Mouse (Mus musculus) liver, embryonic 16.5 days (tissue): Measurements from ENCODE around the gene Rpl41. TPM values are rescaled to one million over a fixed set of nuclear protein-coding genes. Genes with fewer than 3 reads are reported as not detected.

Experiments
- ATAC-seq: fragments of 200-750 bp; cut with Nextera tagmentation; 2 replicates; pipeline ENCODE4 v1.8.0; 2017; ENCODE audit warnings: low read depth, mild to moderate bottlenecking, moderate number of reproducible peaks, moderate library complexity
- H3K27ac ChIP-seq: fragments of 300-500 bp; sonication (generic); 2 replicates; pipeline ENCODE4 v1.5.1; 2014; ENCODE audit warnings: mild to moderate bottlenecking, low read length
- H3K27me3 ChIP-seq: fragments of 300-500 bp; sonication (generic); 2 replicates; pipeline ENCODE4 v1.6.1; 2014; ENCODE audit warnings: low read depth, low read length, mixed read lengths; ENCODE audit not compliant: control insufficient read depth, insufficient read depth
- H3K36me3 ChIP-seq: fragments of 300-500 bp; sonication (generic); 2 replicates; pipeline ENCODE4 v1.6.1; 2014; ENCODE audit warnings: mild to moderate bottlenecking; ENCODE audit not compliant: control insufficient read depth, insufficient read depth
- H3K4me1 ChIP-seq: fragments of 300-500 bp; sonication (generic); 2 replicates; pipeline ENCODE4 v1.6.1; 2014; ENCODE audit warnings: low read depth, low read length, mixed read lengths; ENCODE audit not compliant: control insufficient read depth
- H3K4me2 ChIP-seq: fragments of 300-500 bp; sonication (generic); 2 replicates; pipeline ENCODE4 v1.6.1; 2014; ENCODE audit warnings: low read depth, low read length, mixed read lengths
- H3K4me3 ChIP-seq: fragments of 300-500 bp; sonication (generic); 2 replicates; pipeline ENCODE4 v1.5.1; 2014; ENCODE audit warnings: low read depth, mild to moderate bottlenecking, low read length
- H3K9ac ChIP-seq: fragments of 300-500 bp; sonication (generic); 2 replicates; pipeline ENCODE4 v1.6.1; 2014; ENCODE audit warnings: low read depth, low read length
- H3K9me3 ChIP-seq: fragments of 300-500 bp; sonication (generic); replicated peaks from 2 replicates; pipeline ENCODE4 v1.6.1; 2016; ENCODE audit warnings: low read length; ENCODE audit not compliant: control insufficient read depth
- WGBS: fragments of 180-500 bp; shearing (Covaris S2); extraction: QIAGEN DNeasy Blood & Tissue Kit; methylation state at CpG from one replicate; pipeline ENCODE4 v1.1.7; 2014; ENCODE audit not compliant: insufficient replicate concordance; 5-methylcytosine and 5-hydroxymethylcytosine counted together
- polyA plus RNA-seq: library from polyadenylated mRNA; unstranded; fragments of >200 nt; fragmentation: Nextera tagmentation; extraction: Ambion mirVana; gene quantifications from 2 replicates; pipeline ENCODE4 v1.2.1, GENCODE M21; 2015

Rpl41 gene
- polyA plus RNA-seq, 1 experiment from 2014 or later = 2,106 TPM

- peak overlapping the region; percentile 87 for H3K27ac ChIP-seq
- peaks cover 18% of the 10 kb centered on the region for H3K4me1 ChIP-seq
- no peaks in the 10 kb centered on the region for H3K27me3 ChIP-seq
- H3K9ac ChIP-seq = peak overlapping the region; percentile 94
- H3K4me2 ChIP-seq = peak overlapping the region; percentile 100
- no peak for ATAC-seq
- H3K36me3 ChIP-seq = peaks cover 2% of the 10 kb centered on the region
- H3K4me3 ChIP-seq = peak overlapping the region; percentile 88
- no peaks in the 10 kb centered on the region for H3K9me3 ChIP-seq
- WGBS = 18% methylated on average over 11 of the region's 11 CpGs
These were observed 24.9 kb downstream of the Rpl41 start for GRCm38 (mm10) chr10:128524111-128524731.

GRCm38 (mm10) chr10:128522351-128522750, 26.8 kb downstream of the Rpl41 start:
- Histone ChIP-seq H3K9me3 (no peaks in the 10 kb centered on the region), H3K4me2 (no peak overlapping the region), H3K9ac (no peak overlapping the region), H3K27me3 (no peaks in the 10 kb centered on the region), H3K27ac (no peak overlapping the region), H3K4me1 (peaks cover 18% of the 10 kb centered on the region), H3K36me3 (peaks cover 9% of the 10 kb centered on the region), H3K4me3 (no peak overlapping the region)
- WGBS = 67% methylated on average over 6 of the region's 6 CpGs
- ATAC-seq = no peak

DNA sequence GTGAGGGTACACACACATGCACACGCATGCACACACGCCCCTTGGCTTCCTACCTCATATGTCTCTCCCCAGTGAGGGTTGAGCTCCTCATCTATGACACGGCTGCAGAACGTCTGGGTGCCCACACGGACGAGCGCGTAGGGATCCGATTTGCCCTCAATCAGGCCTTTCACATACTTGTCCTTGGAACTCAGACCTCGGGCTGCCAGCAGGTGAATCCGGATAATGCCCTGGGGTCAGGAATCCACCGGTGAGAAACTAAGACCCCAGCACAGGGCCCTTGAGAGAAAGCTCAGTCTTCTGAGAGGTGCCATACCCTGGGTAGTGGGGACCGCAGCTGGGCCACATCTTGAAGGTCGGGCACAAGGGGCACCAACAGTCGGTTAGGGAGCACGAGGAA, 28.5 kb downstream of the Rpl41 start:
- WGBS = 85% methylated on average over 16 of the region's 16 CpGs
- ATAC-seq = no peak
- peaks cover 9% of the 10 kb centered on the region for H3K36me3 ChIP-seq

GRCm38 (mm10) chr10:128518833-128519232, 30.3 kb downstream of the Rpl41 start:
- WGBS = 74% methylated on average over 7 of the region's 7 CpGs
- Histone ChIP-seq H3K27ac (no peak overlapping the region), H3K4me2 (no peak overlapping the region), H3K9me3 (no peaks in the 10 kb centered on the region), H3K4me1 (peaks cover 14% of the 10 kb centered on the region; the same call in 1 of the 2 replicates), H3K4me3 (no peak overlapping the region), H3K27me3 (no peaks in the 10 kb centered on the region), H3K9ac (no peak overlapping the region), H3K36me3 (peaks cover 9% of the 10 kb centered on the region)
- ATAC-seq = no peak

More for the DNA sequence above, 28.5 kb downstream of the Rpl41 start:
- Histone ChIP-seq H3K4me1 (peaks cover 22% of the 10 kb centered on the region), H3K27ac (no peak overlapping the region), H3K4me3 (no peak overlapping the region), H3K9me3 (no peaks in the 10 kb centered on the region), H3K4me2 (no peak overlapping the region), H3K27me3 (no peaks in the 10 kb centered on the region), H3K9ac (no peak overlapping the region)

DNA sequence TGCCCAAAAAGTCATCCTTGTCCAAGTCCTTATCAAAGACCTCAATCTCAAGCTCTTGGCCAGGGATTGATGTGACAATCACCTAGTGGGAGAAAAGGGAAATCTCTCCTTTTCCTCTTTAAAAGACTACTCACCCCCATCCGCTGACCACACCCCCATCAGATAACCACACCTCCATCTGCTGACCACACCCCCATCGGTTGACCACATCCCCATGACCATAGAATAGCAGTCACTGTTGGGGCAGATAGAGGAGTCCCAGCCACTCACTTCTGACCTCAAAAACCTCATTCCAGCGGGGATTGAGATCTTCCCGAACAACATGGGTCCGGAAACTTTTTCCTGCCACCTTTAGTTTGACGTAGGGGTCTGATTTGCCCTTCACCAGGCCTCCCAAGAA, 32.4 kb downstream of the Rpl41 start:
- ATAC-seq = no peak
- Histone ChIP-seq H3K36me3 (peaks cover 9% of the 10 kb centered on the region), H3K4me2 (no peak overlapping the region)

DNA sequence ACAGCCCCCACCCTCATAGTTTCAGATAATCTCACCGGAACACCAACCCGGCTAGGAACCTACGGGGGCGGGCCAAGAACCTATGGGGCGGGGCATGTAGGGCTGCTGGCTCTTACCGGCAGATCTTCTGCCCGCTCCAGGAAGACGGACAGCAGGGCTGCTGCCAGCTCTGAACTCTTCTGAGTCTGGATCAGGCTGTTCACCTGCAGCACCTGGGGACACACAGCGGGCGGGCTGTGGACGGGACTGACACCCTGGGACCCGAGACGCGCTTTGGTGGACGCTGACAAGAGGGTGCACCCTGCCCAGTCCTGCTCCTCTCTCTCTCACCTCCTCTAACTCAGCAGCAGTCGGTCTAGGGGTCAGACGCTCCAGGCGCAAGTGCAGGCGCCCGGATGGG, 33.1 kb downstream of the Rpl41 start:
- Histone ChIP-seq H3K36me3 (peaks cover 9% of the 10 kb centered on the region), H3K27ac (no peak overlapping the region), H3K27me3 (no peaks in the 10 kb centered on the region), H3K4me3 (no peak overlapping the region), H3K9ac (no peak overlapping the region), H3K9me3 (no peaks in the 10 kb centered on the region), H3K4me1 (peaks cover 20% of the 10 kb centered on the region), H3K4me2 (no peak overlapping the region)
- 64% methylated on average over 20 of the region's 20 CpGs for WGBS
- ATAC-seq = peak; percentile 12; the same call in 1 of the 2 replicates

More for the DNA sequence above, 32.4 kb downstream of the Rpl41 start:
- Histone ChIP-seq H3K9ac (no peak overlapping the region), H3K4me3 (no peak overlapping the region), H3K27ac (no peak overlapping the region), H3K9me3 (no peaks in the 10 kb centered on the region), H3K4me1 (peaks cover 14% of the 10 kb centered on the region; the same call in 1 of the 2 replicates), H3K27me3 (no peaks in the 10 kb centered on the region)
- 24% methylated on average over 6 of the region's 6 CpGs for WGBS

- H3K36me3 ChIP-seq = peaks cover 7% of the 10 kb centered on the region
- 69% methylated on average over 4 of the region's 4 CpGs for WGBS
- H3K4me1 ChIP-seq = peaks cover 28% of the 10 kb centered on the region
- no peak overlapping the region for H3K4me3 ChIP-seq
- ATAC-seq = peak; percentile 40
- H3K9me3 ChIP-seq = no peaks in the 10 kb centered on the region
- H3K9ac ChIP-seq = no peak overlapping the region
- H3K27me3 ChIP-seq = no peaks in the 10 kb centered on the region
- H3K4me2 ChIP-seq = no peak overlapping the region
- no peak overlapping the region for H3K27ac ChIP-seq
These were observed 34.1 kb downstream of the Rpl41 start for GRCm38 (mm10) chr10:128515044-128515443.

- no peak overlapping the region for H3K9ac ChIP-seq
- H3K36me3 ChIP-seq = no peaks in the 10 kb centered on the region; the same call in 1 of the 2 replicates
- H3K27me3 ChIP-seq = no peaks in the 10 kb centered on the region
- H3K4me3 ChIP-seq = no peak overlapping the region
- no peak overlapping the region for H3K4me2 ChIP-seq
- no peak overlapping the region for H3K27ac ChIP-seq
- ATAC-seq = no peak
- WGBS = 87% methylated on average over 12 of the region's 12 CpGs
- peaks cover 25% of the 10 kb centered on the region for H3K4me1 ChIP-seq
- H3K9me3 ChIP-seq = no peaks in the 10 kb centered on the region
These were observed 37.3 kb downstream of the Rpl41 start for GRCm38 (mm10) chr10:128511761-128512160.

DNA sequence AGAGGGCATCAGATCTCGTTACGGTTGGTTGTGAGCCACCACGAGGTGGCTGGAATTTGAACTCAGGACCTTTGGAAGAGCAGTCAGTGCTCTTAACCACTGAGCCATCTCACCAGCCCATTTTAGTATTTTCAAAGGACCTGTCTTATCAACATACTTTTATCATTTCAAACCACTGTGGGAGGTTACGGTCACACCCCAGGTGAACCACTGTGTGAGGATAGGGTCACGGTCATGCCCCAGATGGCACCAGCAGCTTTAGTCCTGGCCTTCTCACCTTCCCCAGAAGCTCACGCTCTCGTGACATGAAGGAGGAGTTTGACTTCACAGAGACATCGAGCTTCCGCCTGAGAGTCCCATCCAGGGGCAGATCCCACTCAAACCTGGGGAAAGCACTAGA, 37.9 kb downstream of the Rpl41 start:
- peaks cover 22% of the 10 kb centered on the region for H3K4me1 ChIP-seq
- no peak overlapping the region for H3K27ac ChIP-seq
- H3K4me3 ChIP-seq = no peak overlapping the region
- H3K9me3 ChIP-seq = no peaks in the 10 kb centered on the region
- no peaks in the 10 kb centered on the region for H3K27me3 ChIP-seq
- no peaks in the 10 kb centered on the region; the same call in 1 of the 2 replicates for H3K36me3 ChIP-seq
- WGBS = 67% methylated on average over 9 of the region's 9 CpGs
- H3K4me2 ChIP-seq = no peak overlapping the region
- no peak overlapping the region for H3K9ac ChIP-seq
- ATAC-seq = peak; percentile 44; the same call in 1 of the 2 replicates
